Mouse (Mus musculus): ENCODE measurements around the gene Cttnbp2nl.

The Cttnbp2nl gene

GRCm38 (mm10) chr3:104987884-104988283, 65.1 kb downstream of the Cttnbp2nl start:
- no peak for ATAC-seq (ENCODE audit: insufficient number of reproducible peaks, low FRiP score, low TSS enrichment)

- ATAC-seq (ENCODE audit: insufficient number of reproducible peaks, low FRiP score, low TSS enrichment) = no peak
These were observed 73.2 kb downstream of the Cttnbp2nl start for GRCm38 (mm10) chr3:104979735-104980134.

GRCm38 (mm10) chr3:104967548-104968300, 85.2 kb downstream of the Cttnbp2nl start:
- ATAC-seq (ENCODE audit: insufficient number of reproducible peaks, low FRiP score, low TSS enrichment) = peak; percentile 51; the same call in 1 of the 2 replicates

GRCm38 (mm10) chr3:104965991-104966554, 86.9 kb downstream of the Cttnbp2nl start:
- no peak for ATAC-seq (ENCODE audit: insufficient number of reproducible peaks, low FRiP score, low TSS enrichment)

- ATAC-seq (ENCODE audit: insufficient number of reproducible peaks, low FRiP score, low TSS enrichment) = no peak
These were observed 87.7 kb downstream of the Cttnbp2nl start for GRCm38 (mm10) chr3:104965070-104965855.

- ATAC-seq (ENCODE audit: insufficient number of reproducible peaks, low FRiP score, low TSS enrichment) = no peak
These were observed 89.3 kb downstream of the Cttnbp2nl start for GRCm38 (mm10) chr3:104963331-104964276.

- ATAC-seq (ENCODE audit: insufficient number of reproducible peaks, low FRiP score, low TSS enrichment) = no peak
These were observed 90.1 kb downstream of the Cttnbp2nl start for GRCm38 (mm10) chr3:104962866-104963265.

GRCm38 (mm10) chr3:104962141-104962611, 90.8 kb downstream of the Cttnbp2nl start:
- no peak for ATAC-seq (ENCODE audit: insufficient number of reproducible peaks, low FRiP score, low TSS enrichment)

- no peak for ATAC-seq (ENCODE audit: insufficient number of reproducible peaks, low FRiP score, low TSS enrichment)
These were observed 91.6 kb downstream of the Cttnbp2nl start, which contains the start of gene Wnt2b for GRCm38 (mm10) chr3:104961066-104962059. Gene Wnt2b, minus strand, starts transcription at chr3:104961921.

- ATAC-seq (ENCODE audit: insufficient number of reproducible peaks, low FRiP score, low TSS enrichment) = no peak
These were observed 92.6 kb downstream of the Cttnbp2nl start for GRCm38 (mm10) chr3:104960026-104961000.

- ATAC-seq (ENCODE audit: insufficient number of reproducible peaks, low FRiP score, low TSS enrichment) = no peak
These were observed 96.8 kb downstream of the Cttnbp2nl start for GRCm38 (mm10) chr3:104956131-104956581.

- ATAC-seq (ENCODE audit: insufficient number of reproducible peaks, low FRiP score, low TSS enrichment) = no peak
These were observed 98.4 kb downstream of the Cttnbp2nl start for GRCm38 (mm10) chr3:104954551-104954950.

GRCm38 (mm10) chr3:104954137-104954536, 98.8 kb downstream of the Cttnbp2nl start:
- ATAC-seq (ENCODE audit: insufficient number of reproducible peaks, low FRiP score, low TSS enrichment) = no peak

- no peak for ATAC-seq (ENCODE audit: insufficient number of reproducible peaks, low FRiP score, low TSS enrichment)
These were observed 99.9 kb downstream of the Cttnbp2nl start for GRCm38 (mm10) chr3:104952891-104953670.

Data from cerebellum, adult (tissue).